Mouse (Mus musculus) cortical plate, adult 2 months (tissue): ENCODE data around the gene Dgat2l6.

Source experiments
- CTCF ChIP-seq: fragments of 200-500 bp; IDR thresholded peaks from 2 replicates; pipeline ENCODE4 v1.5.1; 2011; ENCODE audit warnings: mild to moderate bottlenecking, control low read depth, low read length; ENCODE audit not compliant: insufficient read depth; ENCODE audit errors: extremely low read depth
- POLR2A ChIP-seq: fragments of 200-500 bp; IDR thresholded peaks from 2 replicates; pipeline ENCODE4 v1.6.1; 2011; ENCODE audit warnings: mild to moderate bottlenecking, low read length, control low read depth; ENCODE audit not compliant: insufficient read depth; ENCODE audit errors: extremely low read depth

DNA sequence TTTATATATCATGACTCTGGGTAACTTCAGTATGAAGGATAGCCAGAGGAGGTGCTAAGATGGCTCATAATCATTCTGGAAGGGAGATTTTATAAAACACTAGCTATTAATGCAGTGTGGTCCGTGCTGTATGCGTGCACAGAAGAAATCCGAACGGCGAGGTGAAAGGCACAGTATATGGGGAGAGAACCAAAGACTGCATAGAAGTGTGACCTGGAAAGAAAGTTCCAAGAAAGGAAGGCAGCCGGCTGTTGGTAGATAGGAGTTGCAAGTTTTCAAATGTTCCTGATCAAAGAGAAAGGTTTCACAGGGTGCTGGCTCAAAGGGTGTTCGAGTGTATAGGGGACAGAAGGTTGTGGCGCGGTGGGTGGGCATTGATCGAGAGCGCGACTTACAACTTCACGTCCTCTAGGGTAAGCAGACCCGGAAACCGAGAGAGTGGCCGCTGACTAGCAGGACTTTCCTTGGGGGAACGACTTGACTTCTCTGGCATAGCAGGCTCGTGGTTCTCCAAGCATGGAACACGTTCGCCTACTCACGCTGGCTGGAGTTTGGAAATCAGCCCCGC lies 31.1 kb upstream of the Dgat2l6 start:
- TF ChIP-seq POLR2A (no peak), CTCF (no peak)
